Mouse (Mus musculus) layer of hippocampus, postnatal 14 days (tissue): ENCODE data around the gene Mis12. TPM values are rescaled to one million over a fixed set of nuclear protein-coding genes. Genes with fewer than 3 reads are reported as not detected.

Experiments used
- DNase-seq, 2 experiments: peaks; one replicate each; pipeline ENCODE4 v3.0.0; 2021 to 2022; ENCODE audit warnings: low spot score in 2 of 2, mixed read lengths in 1 of 2
- long read RNA-seq, 2 experiments: library from polyadenylated mRNA; stranded (forward); transcript quantifications; one replicate each; pipeline ENCODE4 v2.0.0; 2021
- total RNA-seq, 2 experiments: library from RNA; stranded (reverse); gene quantifications; 2 replicates each; pipeline ENCODE4 v1.2.3; 2021

The Mis12 gene
- 10 to 100 TPM in 1 of 2 experiments, 1 to 10 TPM in 1; 9.7 to 13.1 TPM for total RNA-seq
- long read RNA-seq, experiment 1, transcript Mis12-201 (3 exons, 3,003 nt), result major isoform, 7 of 12 reads
- long read RNA-seq, experiment 1, partial matches to known transcripts, result 0 of 12 reads
- long read RNA-seq, experiment 1, other reads (novel, unspliced or antisense), result 4 of 12 reads
- long read RNA-seq, experiment 2, transcript Mis12-201 (3 exons, 3,003 nt), result major isoform, 16 of 18 reads
- long read RNA-seq, experiment 2, partial matches to known transcripts, result 1 of 18 reads
- long read RNA-seq, experiment 2, other reads (novel, unspliced or antisense), result 1 of 18 reads

DNA sequence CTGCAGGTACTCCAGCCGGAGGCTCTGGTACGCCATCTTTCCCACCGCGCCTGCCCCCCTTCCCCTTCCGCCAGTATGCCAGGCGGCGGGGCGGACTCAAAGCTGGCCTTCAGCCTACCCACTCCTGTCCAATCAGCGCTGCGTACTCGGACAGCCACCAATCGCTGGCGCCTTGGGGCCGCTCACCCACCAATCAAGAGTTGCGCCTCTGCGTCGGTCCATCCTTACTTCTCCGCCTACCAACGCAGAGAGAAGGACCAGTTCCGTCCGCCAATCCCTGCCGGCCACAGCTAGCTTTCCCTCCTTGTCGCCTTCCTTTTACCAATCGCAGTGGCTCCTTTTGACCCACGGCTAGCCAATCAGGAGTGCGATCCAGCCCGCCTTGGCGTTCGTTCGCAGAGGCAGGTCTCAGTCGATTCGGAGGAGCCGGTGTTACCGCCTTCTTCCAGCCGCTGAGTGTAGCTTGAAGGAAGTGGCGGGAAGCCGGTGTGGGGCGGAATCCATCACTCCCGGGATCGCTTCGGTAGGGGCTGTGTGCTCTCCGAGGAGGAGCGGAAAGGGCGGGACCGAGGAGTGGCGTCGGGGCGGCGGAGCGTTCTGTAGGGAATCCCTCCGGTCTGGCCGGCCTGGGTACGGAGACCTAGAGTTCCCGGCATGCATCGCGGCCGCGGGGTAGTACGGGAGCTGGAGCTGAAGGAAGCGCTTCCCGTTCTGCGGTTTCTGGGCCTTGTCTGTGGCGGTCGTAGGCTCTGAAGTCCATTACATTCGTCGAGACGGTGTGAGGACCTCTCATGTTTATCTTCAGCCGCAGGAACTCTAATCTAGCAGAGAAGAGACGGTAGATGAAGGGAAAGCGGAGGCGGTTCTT is at the start of gene Mis12, which contains the start of gene Derl2:
TSS of gene Mis12 (plus strand) at position 411 of the 868 bp plus-strand sequence.
TSS of gene Derl2 (minus strand) at position 641 of the 868 bp plus-strand sequence.
- peak; percentile 99 for DNase-seq

DNA sequence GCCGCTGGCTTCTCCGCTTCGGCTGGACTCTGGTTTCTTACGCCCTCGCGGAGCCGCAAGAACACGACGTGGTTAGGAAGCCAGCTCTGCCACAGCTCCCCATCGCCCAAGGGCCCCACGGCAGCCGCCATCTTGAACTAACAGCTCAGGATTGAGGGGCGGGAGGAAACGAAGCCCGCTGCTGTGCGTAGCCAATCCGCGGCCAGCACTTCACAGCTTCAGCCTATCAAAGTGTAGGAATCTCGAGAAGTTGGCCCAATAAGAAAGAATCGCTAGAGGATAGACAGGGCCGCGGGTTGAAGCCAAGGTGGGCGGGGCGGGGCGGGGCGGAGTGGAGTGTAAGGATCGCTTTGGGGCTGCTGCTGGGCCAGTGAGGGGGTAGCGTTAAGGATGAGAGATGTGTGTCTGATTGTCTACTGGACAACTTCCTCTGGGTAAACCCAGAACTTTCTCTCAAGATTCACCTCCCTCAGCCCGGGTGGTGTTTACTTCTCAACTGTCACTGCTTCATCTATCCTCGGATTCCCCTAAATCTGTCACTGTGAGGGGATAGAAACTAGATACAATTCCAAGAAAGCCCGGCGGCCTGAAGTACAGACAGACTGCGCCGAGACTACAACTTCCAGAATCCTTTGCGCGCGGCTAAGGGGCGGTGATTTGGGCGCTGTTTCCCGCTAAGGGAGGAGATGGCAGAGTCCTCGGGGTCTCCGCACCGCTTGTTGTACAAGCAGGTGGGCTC is 49.4 kb upstream of the Mis12 start, which contains the start of the genes Nup88 and Rpain:
TSS of gene Nup88 (minus strand) at position 153 of the 739 bp plus-strand sequence.
TSS of gene Rpain (plus strand) at position 393 of the 739 bp plus-strand sequence.
- peak; percentile 93 to 97 for DNase-seq

DNA sequence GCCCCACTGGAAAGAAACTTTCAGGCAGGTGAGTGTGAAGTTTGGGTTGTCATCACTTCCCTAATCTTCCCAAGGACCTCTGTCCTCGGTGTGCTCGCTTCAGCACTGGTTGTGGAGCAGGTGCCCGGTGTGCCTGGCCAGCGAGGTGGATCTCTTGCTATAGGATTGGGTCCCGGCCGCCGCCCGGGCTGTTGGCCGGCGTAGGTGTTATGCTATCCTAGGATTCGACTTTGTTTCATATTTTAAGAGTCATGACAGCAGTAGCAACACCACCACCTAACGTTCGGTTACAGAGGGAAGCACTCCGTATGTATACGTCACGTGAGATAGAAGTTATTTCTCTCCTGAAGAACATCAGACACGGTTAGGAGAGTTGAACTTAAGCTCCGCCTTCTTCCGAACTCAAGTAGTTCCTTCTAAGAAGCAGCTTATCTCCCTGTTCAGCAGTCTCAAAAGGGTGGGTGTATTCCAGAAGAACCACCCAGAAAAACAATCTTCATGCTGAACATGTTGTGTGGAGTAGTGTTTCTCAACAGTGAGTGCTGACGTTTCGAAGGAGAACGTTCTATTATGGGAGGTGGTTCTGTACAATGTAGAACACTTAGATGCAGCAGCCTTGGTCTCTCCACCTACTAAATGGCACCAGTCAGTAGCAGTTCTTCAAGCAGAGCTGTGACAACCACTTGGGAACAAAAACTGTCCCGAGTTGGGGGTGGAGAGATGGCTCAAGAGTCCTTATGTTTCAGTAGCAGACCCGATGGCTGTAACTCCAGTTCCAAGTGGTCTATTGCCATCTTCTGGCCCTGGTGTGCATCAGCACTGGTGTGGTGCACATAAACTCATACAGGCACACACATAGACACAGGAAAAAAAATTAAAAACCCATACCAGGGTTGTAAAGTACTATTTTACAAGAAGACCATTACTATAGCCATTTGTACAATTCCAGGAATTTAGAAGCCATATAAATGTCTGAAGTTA is 48.6 kb upstream of the Mis12 start:
- DNase-seq, result peak in 1 of 2 experiments; percentile 39

DNA sequence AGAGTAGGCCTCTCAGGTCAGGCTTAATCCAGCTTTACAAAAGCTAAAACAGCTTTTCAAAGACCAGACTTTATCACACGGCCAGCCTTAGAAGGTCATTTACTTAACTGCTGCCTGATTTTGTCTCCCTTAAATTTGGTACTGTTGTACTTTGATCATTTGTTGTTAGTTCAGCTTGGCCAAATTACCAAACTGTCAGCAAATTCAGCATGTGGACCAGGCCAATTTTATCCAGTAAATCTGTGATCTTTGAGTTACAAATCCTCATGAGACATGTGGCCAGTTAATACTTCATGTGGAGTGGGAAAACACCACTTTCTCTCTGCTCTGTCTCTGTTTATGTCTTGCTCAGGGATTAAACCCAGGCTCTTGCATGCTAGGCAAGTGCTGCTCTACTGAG is 46.8 kb upstream of the Mis12 start:
- no peak for DNase-seq

DNA sequence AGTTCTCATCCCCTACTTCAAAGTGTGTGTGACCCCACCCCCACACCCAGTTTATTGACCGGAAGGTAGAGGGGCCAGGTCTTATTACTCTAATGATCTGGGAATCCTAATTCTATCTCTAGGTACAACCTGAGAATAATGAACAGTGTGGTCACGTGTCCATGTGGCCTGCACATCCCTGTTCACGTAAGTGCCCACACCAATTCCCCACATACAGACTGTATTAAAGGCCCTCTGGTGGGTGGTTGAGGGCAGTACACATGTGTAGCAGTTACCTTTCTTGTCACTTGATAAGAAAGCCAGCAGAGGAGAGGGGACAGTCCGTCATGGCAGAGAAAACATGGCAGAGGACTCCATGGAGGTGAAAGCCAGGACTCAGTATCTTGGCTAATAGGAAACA is 45.5 kb upstream of the Mis12 start:
- no peak for DNase-seq

DNA sequence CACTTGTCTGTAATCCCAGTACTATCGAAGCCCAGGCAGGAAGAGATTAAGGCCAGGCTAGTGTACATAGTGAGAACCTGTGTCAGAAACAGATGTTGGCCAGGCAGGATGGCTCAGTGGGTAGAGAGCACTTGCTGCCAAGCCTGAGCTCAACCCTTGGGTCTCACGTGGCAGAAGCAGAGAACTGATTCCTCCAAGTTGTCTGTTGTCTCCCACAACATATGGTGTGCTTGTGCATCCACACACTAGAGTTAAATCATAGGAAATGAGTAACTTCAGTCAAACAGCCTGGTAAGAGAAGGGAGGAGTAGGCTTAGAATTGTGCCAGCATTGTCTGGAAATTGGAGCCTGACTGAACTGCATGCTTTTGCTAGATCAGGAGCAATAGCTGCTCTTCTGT is 44.2 kb upstream of the Mis12 start:
- no peak for DNase-seq

DNA sequence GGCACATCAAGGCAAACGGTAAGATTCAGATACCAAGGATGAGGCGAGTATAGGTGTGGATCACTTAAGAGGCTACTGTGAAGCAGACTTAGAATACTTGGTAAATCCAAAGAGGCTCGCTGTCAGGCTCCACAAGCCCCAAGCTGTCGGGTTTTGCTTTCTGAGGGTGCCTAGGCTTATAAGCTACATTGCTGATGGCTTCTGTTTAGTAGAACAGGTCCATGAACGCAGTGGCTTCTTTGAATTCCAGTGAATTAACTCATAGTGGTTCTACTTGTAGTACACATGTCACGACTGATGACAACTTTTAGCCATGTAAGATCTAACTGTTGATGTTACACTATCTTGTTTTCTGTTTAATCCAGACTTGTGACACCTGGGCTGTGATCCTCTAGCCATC is 42.1 kb upstream of the Mis12 start:
- DNase-seq, result no peak

DNA sequence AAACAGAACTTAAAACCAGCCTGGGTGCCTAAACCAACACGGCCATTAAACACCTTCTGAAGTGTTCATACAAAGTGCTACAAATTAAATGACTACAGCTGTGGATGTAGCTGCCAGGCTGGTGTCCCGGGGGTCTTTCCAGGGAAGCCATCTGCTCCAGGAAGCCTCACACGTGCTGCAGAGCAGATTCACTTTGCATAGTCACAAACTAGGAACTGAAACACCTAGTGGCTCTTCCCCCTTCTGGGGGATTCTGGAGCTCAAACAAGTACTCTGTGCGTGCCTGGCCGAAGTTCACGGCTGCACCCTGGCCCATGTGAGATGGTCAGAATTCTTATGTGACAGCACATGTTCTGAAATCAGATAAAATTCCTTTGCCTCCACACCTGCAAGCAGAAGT is 39.2 kb upstream of the Mis12 start:
- no peak for DNase-seq

DNA sequence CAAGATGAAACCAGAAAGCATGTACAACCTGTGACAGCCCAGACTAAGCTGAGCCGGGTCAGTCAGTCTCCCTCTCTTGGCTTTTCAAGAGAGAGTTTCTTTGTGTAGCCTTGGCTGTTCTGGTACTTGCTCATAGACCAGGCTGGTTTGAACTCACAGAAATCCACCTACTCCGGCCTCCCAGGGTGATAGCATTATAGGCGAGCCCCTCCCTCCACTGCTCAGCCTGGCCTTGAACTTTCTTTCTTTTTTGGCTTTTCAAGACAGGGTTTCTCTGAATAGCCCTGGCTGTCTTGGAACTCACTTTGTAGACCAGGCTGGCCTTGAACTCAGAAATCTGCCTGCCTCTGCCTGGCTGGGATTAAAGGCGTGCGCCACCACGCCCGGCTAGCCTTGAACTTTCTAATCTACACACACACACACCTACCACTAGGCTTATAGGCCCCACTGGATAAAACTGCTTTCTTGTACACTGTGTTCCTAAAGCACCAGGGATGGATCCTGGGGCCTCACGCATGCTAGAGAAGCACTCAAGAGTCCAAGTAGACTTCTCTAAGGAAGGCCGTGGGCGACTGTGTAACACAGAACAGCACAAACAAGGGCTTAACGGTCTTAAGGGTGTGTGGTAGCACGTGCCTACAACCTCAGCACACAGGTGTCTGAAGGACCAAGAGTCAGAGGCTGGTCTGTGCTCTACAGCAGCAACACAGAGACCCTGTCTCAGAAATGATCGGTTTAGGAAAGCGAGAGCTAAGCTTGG is 38.5 kb upstream of the Mis12 start:
- no peak for DNase-seq

DNA sequence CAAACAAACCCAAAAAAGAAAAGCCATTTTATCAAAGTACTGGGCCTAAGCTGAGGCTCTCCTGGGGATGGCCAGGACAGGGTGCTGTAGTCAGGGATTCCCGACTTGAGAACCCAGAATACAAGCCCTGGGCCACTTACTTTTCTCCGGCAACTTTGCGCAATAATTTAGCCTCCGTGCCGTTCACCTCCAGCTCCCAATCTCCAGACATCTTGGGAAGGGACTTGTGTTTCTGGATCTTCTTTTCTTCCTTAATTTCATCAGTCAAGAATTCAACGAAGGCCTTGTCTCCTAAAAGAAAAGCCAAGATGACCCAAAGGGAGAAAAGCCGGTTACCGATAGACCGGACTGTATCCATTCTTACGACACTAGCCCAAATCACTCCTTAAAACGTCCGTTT is 37.4 kb upstream of the Mis12 start:
- no peak for DNase-seq

DNA sequence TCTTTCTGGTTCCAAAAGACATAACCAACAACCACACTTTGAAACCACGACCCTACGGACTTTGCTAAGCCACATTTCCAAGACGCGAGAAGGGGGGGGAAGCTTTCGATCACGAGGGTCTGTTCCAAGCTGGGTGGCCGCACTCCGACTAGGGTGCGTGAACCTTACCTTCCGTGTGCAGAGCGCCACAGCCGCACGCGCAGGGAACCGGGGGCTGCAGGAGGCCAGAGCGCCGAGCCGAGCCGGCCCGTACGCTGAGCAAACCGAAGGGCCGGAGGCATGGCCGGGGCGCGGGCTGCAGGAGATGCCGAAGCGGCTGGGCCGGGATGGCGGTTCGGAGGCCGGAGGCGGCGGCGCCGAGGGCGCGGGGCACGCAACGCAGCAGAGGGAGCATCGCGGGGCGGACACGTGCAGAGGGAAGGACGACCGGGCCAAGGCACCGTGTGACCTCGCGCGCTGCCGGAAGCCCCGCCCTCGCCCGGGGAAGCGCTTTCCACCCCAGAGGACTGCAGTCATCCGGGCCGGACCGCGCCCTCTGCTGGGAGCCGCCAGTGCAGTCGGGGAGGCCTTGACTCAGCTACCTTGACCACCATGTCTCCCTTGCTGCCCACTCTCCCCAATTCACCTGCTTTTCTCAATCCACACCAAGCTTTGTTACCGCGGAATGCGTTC is 36.7 kb upstream of the Mis12 start, which contains the start of gene C1qbp:
TSS of gene C1qbp (minus strand) at position 470 of the 672 bp plus-strand sequence.
- DNase-seq, result peak; percentile 90 to 93

DNA sequence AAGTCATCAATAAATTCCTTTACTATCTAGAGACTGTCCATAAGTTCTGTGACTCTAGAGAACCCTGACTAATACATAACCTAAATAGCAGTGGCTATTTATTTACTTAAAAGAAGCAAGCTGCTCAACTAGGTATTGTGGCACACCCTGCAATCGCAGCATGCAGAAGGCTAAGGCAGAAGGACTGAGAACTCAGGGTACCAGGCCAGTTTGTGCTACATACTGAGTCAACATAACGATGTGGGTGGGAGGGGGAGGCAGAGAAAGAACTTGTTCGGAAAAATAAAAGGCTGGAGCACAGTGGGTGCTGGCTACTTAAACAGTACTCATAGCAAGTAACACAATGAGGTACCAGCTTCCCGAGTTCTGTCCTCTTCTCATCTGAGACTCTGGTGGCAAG is 18.2 kb upstream of the Mis12 start:
- DNase-seq, result peak in 1 of 2 experiments; percentile 71

DNA sequence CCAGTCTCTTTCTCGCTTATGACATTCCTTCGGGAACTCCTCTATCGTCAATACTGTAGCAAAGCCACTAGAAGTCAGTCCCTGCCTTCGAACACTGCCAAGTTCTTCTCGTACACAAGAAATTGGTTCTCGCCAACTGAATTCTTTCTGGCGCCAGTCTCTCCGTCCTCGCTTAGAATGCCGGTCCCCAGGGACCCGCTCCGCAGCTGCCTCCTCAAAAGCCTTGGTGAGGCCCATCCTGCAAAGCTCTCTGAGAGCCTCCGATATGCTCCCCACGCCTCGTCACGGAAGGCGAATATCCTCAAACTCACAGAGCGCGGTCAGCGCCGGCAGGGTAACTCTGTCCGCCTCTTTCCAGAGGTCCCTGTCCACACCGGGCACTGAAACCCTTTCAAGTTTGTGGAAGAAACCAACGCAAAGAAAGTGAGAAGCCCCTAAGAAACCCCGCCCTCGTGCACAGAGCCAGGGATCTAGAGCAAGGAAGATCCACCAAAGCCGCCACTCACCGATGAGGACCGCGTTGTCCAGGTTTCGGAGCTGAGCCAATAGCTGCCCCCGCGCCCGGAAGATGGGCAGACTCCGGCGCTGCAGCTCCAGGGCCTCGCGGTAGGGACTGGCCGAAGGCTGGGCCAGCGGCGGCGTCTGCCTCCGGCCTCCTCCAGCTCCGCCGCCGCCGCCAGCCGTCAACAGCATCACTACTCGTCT is 15.6 kb upstream of the Mis12 start:
- DNase-seq, result no peak

DNA sequence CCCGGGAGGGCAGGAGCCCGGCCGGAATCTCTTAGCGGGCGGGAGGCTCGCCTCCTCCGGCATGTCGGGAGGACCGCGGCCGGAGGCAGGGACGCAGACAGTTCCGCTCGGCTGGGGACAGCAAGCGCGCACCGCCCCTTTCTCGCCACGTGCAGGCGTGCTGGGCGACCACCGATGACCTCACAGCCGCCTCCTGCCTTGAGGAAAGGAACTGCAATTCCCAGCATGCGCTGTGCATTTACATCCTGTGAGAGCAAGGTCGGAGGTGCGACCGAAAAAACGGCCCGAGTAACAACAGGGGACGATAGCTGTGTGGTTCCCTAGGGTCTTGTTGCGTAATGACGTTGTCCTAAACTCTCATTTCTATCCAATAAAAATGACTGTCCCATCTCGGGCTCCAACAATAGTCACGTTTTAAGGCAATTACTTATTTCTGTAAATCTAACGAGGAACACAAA is 15.1 kb upstream of the Mis12 start, which contains the start of gene Dhx33:
TSS of gene Dhx33 (minus strand) at position 122 of the 458 bp plus-strand sequence.
- DNase-seq, result peak; percentile 94 to 98

DNA sequence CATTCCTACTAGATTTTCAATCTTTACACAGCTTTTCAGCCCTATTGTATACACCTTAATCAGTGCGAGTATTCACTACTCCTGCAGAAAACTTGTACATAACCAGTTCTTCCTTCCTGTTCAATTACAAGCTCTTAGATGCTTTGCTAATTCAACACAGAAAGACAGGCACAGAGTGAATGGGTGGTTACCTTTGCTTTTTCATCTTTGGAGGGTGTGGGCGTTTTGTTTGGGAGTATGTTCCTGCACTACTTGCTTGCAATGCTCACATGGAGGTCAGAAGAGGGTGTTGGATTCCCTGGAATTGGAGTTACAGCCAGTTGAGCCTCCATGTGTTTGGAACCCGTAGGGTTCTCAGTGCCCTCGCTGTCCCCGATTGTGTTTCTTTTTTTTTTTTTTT is 14.4 kb upstream of the Mis12 start:
- no peak for DNase-seq

DNA sequence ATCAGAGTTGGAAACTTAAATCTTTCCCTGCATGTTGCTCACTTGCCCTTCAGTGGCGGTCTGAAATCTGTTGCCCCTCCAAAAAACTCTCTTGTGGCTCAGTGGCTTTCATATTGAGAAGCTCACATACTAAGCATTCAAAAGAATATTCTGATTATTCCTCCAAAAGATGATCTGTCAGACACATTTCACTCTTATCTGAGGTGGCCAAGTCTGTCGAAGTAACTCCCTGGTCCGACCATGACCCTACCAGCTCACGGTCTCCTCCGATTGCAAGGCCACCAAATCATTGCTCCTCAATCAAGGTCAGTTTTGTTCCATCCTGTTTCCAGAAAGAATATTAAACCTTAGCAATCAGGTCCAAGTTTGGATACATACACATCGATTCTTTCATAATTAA is 12.4 kb upstream of the Mis12 start:
- DNase-seq, result no peak

DNA sequence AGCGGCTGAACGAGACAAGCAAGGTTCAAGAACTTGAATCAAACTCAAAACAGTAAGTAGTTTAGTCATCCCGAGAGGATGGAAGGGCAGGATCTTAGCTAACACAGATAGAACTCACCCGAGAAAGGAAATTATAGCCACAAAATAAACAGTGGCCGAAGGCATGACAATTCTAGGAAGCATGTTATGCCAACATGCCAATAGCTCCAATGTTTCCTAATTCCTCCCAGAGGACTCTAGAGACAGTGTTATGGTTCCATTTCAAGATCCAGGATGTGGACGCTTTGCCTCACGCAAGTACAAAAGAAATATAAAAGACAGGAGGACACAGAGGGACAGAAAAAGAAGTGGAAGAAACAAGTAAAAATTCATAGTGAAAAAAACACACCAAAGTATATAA is 11.6 kb upstream of the Mis12 start:
- no peak for DNase-seq

DNA sequence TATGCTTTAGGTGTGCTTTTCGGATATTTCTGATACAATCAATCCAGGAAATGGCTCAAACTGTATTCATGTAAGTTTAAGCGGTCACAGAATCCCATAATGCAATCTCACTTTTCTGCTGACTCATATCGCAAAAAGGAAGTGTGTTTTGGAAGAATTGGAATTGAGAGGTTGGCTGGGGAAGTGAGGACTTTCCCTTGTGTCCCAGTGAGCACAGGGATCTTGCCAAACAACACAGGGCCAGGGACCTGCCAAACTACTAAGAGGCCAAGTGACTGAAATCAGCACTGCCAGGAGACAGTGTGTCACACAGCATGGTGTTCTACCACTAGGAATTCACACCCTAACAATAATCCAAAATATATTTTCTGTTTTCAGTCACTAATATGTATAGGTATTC is 11.1 kb upstream of the Mis12 start:
- DNase-seq, result no peak
